Mouse (Mus musculus): Measurements from ENCODE around the gene Cyp26c1. TPM values are rescaled to one million over a fixed set of nuclear protein-coding genes. Genes with fewer than 3 reads are reported as not detected.

Cyp26c1 gene
- polyA plus RNA-seq, 1 experiment: not detected

DNA sequence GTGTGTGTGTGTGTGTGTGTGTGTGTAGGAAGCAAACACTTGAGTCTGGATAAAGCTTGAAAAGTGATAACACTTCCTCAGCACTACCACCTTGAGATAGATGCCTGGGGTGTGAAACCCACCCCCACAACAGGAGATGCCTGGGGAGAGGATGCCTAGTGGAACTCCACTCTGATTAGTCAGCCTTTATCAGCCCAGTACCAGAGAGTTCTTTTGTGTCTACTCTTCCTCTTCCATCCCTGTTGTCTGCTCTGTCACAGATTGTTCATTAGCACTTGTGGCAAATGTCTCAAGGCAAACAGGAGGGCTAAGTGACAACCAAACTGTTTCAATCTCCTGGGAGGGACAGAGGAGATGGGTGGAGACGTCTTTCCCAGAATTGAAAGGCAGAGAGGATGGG is 33.8 kb downstream of the Cyp26c1 start:
- TF ChIP-seq CTCF (IDR thresholded peaks at IDR 0.05; ENCODE audit: borderline replicate concordance, insufficient read depth, low read length) (no peak), POLR2A (IDR thresholded peaks at IDR 0.05; ENCODE audit: low read depth, low read length) (no peak)
- Histone ChIP-seq H3K4me3 (ENCODE audit: insufficient read depth, low read length) (no peak overlapping the region), H3K4me1 (ENCODE audit: control insufficient read depth, insufficient read depth, low read length) (no peaks in the 10 kb centered on the region), H3K27ac (ENCODE audit: insufficient read depth, low read length) (no peak overlapping the region)

DNA sequence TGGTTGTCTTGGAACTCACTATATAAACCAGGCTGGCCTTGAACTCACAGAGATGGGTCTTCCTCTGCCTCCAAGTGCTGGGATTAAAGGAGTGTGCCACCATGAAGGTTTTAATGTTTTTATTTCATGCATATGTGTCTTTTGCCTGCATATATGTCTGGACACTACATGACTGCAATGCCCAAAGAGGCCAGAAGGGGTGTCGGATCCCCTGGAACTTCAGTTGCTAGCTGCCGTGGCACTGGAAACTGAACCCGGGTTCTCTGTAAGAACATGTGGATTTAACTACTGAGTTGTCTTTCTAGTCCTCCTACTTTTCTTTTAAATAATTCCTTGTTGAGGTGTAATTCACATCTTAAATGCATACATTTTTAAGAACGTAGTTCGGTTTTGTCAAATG is 39.2 kb downstream of the Cyp26c1 start:
- Histone ChIP-seq H3K4me3 (ENCODE audit: insufficient read depth, low read length) (no peak overlapping the region), H3K4me1 (ENCODE audit: control insufficient read depth, insufficient read depth, low read length) (no peaks in the 10 kb centered on the region), H3K27ac (ENCODE audit: insufficient read depth, low read length) (no peak overlapping the region)
- TF ChIP-seq CTCF (IDR thresholded peaks at IDR 0.05; ENCODE audit: borderline replicate concordance, insufficient read depth, low read length): no peak
- no peak for TF ChIP-seq POLR2A (IDR thresholded peaks at IDR 0.05; ENCODE audit: low read depth, low read length)

DNA sequence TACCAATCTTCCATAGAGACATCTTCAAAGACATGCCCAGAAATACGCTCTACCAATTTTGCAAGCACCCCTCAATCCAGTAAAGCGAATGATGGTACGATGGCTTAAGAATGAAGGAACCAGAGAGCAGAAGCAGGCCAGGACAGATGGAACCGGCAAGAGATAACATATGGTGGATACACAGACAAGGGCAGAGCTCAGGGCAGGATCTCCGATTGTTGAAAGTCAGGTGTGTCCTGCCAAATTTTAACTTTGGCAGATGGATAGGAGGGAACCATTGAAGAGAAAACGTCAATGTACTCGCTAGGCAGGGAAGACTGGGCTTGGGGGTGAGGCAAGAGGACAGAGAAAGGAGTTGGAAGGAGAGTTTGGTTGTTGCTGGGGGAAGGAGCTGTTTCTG is 41.2 kb downstream of the Cyp26c1 start:
- TF ChIP-seq POLR2A (IDR thresholded peaks at IDR 0.05; ENCODE audit: low read depth, low read length): no peak
- TF ChIP-seq CTCF (IDR thresholded peaks at IDR 0.05; ENCODE audit: borderline replicate concordance, insufficient read depth, low read length): no peak
- no peak overlapping the region for H3K27ac ChIP-seq (ENCODE audit: insufficient read depth, low read length)
- no peak overlapping the region for H3K4me3 ChIP-seq (ENCODE audit: insufficient read depth, low read length)

DNA sequence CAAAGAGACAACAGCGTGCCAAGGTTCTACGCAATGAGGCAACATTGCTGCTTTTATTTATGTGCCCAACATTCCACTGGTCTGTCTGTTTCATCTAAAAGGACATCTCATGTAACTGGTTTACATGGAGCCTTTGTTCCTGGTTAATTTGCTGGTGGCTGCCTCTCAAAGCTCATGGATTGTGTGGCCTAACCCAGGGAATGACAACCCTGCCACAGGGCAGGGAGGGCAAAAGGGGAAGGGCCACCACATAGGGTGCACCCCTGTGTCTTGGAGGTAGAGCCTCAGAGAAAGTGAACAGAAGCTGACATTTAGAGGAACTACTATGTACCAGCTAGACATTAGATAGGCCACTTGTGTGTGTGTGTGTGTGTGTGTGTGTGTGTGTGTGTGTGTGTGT is 42.0 kb downstream of the Cyp26c1 start:
- TF ChIP-seq POLR2A (IDR thresholded peaks at IDR 0.05; ENCODE audit: low read depth, low read length) (no peak), CTCF (IDR thresholded peaks at IDR 0.05; ENCODE audit: borderline replicate concordance, insufficient read depth, low read length) (no peak)
- H3K27ac ChIP-seq (ENCODE audit: insufficient read depth, low read length): no peak overlapping the region
- no peaks in the 10 kb centered on the region for H3K4me1 ChIP-seq (ENCODE audit: control insufficient read depth, insufficient read depth, low read length)
- no peak overlapping the region for H3K4me3 ChIP-seq (ENCODE audit: insufficient read depth, low read length)

More for the DNA sequence above, 41.2 kb downstream of the Cyp26c1 start:
- no peaks in the 10 kb centered on the region for H3K4me1 ChIP-seq (ENCODE audit: control insufficient read depth, insufficient read depth, low read length)

DNA sequence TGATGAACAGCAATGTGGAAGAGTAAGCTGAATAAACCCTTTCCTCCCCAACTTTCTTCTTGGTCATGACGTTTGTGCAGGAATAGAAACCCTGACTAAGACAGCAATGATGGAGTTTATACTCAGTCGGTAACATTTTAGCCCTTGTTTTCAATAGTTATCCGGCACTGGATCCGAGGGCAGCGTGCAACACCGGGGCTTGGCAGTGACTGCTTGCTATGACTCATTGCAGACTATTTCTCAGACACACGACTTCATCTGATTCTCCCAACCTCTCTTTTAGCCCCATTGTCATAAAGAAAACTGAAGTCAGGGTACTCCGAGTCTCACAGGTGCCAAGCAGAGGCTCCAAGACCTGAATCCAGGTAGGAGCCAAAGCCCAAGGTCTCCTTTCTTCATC is 50.0 kb downstream of the Cyp26c1 start:
- TF ChIP-seq CTCF (IDR thresholded peaks at IDR 0.05; ENCODE audit: borderline replicate concordance, insufficient read depth, low read length) (no peak), POLR2A (IDR thresholded peaks at IDR 0.05; ENCODE audit: low read depth, low read length) (no peak)
- H3K4me3 ChIP-seq (ENCODE audit: insufficient read depth, low read length): no peak overlapping the region
- H3K27ac ChIP-seq (ENCODE audit: insufficient read depth, low read length): no peak overlapping the region
- H3K4me1 ChIP-seq (ENCODE audit: control insufficient read depth, insufficient read depth, low read length): no peaks in the 10 kb centered on the region

DNA sequence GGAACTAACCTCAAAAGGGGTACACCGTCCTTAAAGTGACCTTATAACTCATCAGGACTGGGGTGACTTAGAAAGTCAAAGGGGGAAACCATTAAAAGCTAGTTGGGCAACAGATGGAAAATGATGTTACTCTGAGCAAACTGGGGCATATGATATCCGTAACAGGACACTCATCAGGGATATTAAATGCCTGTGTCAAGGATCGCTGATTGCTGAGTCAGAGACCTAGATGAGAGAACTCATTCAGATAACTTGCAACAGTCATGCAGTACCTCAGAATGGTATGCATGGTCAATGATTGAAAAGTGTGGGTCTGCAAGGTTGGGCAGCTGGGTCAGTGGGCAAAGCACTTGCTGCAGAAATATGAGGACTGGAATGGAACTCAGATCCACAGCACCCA is 53.2 kb downstream of the Cyp26c1 start:
- H3K4me1 ChIP-seq (ENCODE audit: control insufficient read depth, insufficient read depth, low read length): no peaks in the 10 kb centered on the region

DNA sequence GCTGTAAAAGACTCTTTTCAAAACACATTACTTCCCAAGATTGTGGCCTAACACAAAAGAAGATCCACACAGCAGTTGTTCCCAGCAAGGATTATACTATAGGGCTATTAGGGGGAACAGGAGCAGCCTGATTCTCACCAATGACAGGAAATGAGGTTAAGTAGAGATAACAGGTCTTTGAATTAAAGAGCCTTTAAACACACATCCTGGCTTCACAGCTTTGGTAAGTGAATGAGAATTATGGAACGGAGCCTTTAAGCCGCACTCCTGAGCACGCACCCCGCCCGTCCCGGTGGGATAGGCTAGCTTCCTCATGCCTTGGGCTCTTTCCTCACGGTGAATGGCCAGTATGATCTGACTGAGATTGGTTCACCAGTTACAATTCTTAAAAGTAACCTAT is 54.7 kb downstream of the Cyp26c1 start:
- no peak for TF ChIP-seq POLR2A (IDR thresholded peaks at IDR 0.05; ENCODE audit: low read depth, low read length)
- TF ChIP-seq CTCF (IDR thresholded peaks at IDR 0.05; ENCODE audit: borderline replicate concordance, insufficient read depth, low read length): no peak
- H3K4me3 ChIP-seq (ENCODE audit: insufficient read depth, low read length): no peak overlapping the region
- no peaks in the 10 kb centered on the region for H3K4me1 ChIP-seq (ENCODE audit: control insufficient read depth, insufficient read depth, low read length)
- H3K27ac ChIP-seq (ENCODE audit: insufficient read depth, low read length): no peak overlapping the region

More for the DNA sequence above, 53.2 kb downstream of the Cyp26c1 start:
- H3K4me3 ChIP-seq (ENCODE audit: insufficient read depth, low read length): no peak overlapping the region
- H3K27ac ChIP-seq (ENCODE audit: insufficient read depth, low read length): no peak overlapping the region
- TF ChIP-seq CTCF (IDR thresholded peaks at IDR 0.05; ENCODE audit: borderline replicate concordance, insufficient read depth, low read length) (no peak), POLR2A (IDR thresholded peaks at IDR 0.05; ENCODE audit: low read depth, low read length) (no peak)

Other genes starting within 250 kb of the Cyp26c1 start
- gene Exoc6, start 135.2 kb upstream of the Cyp26c1 start, polyA plus RNA-seq (2011; ENCODE audit: insufficient read length, low read depth, missing spikeins): 2.5 and 3.2 TPM in 2 replicates
- not detected in 2 replicates for gene Cyp26a1, start 12.2 kb downstream of the Cyp26c1 start, polyA plus RNA-seq (2011; ENCODE audit: insufficient read length, low read depth, missing spikeins)